Mouse (Mus musculus): ENCODE data around the gene Mpp3.

DNA sequence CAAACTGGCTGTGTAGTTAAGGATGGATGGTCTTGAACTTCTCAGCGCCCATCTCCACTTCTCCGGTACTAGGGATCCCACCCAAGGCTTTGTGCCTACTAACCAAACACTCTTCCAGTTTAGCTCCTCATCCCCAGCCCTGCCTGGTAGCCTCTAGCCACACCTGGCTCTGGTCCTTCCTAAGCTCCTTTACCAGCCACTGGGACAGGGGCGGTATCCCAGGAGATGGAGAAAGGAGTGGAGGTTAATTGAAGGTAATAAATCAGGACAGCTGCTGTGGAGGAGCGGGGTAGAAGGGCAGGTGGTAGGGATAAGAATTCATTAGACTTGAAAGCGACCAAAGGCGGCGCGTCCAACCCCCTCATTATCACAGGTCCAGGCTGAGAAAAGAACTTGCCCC lies 63.6 kb downstream of the Mpp3 start:
- no peak for TF ChIP-seq CTCF (IDR thresholded peaks at IDR 0.05; ENCODE audit: extremely low read depth, insufficient read depth, low read length)
- TF ChIP-seq POLR2A (IDR thresholded peaks at IDR 0.05; ENCODE audit: extremely low read depth, insufficient read depth, low read length): no peak

All from cortical plate, adult 2 months (tissue).